Mouse (Mus musculus) frontal cortex, adult 2 months (tissue): Measurements from ENCODE around the gene Bex6. TPM values are rescaled to one million over a fixed set of nuclear protein-coding genes. Genes with fewer than 3 reads are reported as not detected.

Experiments used
- DNase-seq, 2 experiments: peaks; one replicate each; pipeline ENCODE4 v3.0.0; 2022; ENCODE audit warnings: low spot score in 1 of 2; ENCODE audit errors: extremely low spot score in 1 of 2
- polyA plus RNA-seq: library from polyadenylated mRNA; depleted of rRNA; stranded (reverse); fragments of >200 nt; gene quantifications from 2 replicates; pipeline ENCODE4 v1.2.3, GENCODE M21; 2012; rRNA removed

Gene Bex6
- not detected in 2 replicates for polyA plus RNA-seq

DNA sequence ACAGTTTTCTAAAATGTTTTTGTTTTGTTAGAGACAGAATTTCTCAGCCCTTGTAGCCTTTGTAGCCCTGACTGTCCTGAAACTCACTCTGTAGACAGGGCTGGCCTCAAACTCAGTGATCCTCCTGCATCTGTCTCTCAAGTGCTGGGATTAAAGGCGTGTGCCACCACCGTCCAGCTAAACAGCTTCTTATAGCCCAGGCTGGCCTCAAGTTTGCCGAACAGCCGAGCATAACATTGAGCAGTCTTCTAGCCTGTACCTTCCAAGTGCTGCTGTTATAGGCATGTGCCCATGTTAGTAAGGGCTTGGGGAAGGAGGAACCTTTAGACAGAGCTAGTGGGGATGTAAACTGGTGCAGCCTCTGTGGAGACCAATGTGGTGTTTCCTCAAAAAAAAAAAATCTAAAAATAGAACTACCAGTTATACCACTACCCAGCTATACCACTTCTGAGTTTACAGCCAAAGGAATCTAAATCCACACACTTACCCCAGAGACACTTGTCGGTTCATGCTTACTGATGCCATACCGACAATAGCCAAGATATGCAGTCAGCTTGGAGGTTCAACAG lies at the start of gene Bex6:
Bex6 (plus strand) TSS at position 491 of the 569 bp plus-strand sequence.
- DNase-seq: no peak

DNA sequence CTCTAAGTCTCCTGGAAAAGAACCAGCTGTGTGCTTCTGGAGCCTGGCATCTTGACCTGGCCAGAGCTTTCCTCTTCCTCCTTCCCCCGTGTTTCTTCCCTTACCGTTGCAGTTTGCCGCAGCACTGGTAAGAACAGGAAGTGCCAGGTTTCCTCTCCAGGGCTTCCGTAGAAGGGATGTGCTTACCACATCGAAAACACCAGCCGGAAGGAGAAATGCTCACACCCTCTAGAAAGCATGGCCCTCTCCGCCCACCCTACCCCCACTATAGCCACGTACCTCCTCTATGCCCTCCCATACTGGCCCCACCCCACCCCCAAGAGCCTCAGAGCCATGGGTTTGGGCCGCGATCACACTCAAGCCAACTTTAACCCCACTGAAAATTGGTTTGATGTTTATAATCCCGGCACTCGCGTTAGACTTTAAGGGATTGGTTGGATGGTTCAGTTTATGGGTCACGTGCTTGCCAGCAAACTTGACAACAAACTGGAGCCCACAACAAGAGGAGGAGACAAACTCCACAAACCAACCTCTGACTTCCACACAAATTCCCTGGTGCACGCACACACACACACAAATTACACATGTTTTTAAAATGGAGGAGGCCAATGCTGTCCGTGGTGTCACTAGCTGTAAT lies 49.3 kb upstream of the Bex6 start:
- no peak for DNase-seq

DNA sequence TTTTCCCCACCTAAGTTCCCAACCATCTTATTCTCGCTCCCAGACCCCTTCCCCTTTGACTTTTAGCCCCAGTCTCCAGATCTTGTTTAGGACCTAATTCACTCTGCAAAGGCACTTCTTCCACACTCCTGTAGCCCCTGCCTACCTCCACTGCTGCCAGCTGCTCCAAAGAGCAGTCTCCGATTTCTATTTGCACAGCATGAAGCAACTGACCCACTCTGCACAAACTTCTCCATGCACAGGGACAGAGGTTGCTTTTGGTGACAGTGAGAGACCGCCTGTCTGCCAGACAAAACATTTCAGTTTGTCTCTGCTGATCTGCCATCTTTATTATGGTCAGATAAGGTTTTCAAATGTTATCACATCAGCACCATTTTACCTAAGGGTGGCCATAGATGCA lies 46.5 kb upstream of the Bex6 start:
- DNase-seq: no peak

DNA sequence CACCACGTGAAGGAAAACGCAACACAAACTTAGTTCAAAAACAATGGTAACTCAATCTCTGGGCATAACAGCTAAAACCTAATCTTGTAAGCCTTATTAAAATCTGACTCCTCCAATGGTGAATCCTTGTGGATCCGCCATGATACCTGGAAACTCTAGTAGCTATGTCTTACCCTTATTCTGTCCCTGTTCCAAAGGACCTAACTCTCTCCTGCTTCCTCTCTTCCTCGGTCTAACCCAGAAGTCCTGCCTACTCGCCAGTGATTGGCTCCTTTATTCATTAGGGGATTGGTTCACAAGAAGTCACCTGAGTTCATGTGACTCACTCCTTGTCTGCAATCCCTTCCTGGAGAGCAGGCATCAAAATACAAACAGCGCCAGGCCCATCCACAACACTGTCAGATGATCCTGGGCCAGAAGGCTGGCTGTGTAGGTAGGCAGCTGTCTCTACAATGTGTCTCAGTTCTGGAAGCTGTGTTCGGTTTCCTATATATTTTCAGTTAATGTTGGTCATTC lies 43.7 kb upstream of the Bex6 start:
- no peak for DNase-seq

DNA sequence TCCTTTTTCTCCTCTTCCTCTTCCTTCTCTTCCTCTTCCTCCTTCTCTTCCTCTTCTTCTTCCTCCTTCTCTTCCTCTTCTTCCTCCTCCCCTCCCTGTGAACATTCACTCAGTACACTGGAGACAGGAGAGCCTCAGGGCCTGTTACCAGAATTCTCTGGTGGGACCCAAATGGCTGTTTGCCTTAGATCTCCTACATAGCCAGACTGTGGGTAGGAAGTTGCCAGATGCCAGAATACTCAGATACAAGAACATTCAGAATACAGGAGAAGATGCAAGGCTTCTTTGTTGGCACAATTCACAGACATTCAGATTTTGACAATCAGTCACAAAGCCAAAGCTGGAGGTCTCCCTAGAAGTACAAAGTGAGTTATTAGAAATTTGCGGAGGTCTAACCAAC lies 40.7 kb upstream of the Bex6 start:
- peak; percentile 49 to 51 for DNase-seq

GRCm38 (mm10) chr16:32143766-32144165 lies 35.9 kb upstream of the Bex6 start:
- DNase-seq: no peak

GRCm38 (mm10) chr16:32144592-32144991 lies 35.0 kb upstream of the Bex6 start:
- DNase-seq: no peak

DNA sequence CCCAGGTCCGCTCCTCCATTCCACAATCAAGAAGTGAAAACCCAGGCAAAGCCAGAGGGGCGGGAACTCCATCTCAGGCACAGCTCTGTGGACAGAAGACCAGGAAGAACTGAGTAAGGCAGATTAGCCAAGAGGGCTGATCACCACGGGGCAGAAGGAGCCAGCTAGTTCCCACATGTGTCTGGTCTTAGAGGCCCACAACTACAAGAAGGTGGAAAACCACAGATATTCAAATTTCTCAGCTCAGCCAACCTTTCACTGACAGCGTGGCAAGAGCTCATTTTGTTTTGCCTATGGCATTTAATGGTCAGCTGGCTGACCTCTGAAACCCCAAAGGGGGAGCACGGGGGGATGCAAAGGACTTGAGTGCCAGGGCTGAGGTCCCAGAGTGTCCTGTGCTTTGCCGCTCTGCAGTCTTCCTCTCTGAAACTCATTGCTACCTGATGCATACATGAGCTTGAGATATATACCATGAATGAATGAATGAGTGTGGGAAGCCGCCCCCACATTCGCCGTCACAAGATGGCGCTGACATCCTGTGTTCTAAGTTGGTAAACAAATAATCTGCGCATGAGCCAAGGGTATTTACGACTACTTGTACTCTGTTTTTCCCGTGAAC lies 31.9 kb upstream of the Bex6 start:
- no peak for DNase-seq

DNA sequence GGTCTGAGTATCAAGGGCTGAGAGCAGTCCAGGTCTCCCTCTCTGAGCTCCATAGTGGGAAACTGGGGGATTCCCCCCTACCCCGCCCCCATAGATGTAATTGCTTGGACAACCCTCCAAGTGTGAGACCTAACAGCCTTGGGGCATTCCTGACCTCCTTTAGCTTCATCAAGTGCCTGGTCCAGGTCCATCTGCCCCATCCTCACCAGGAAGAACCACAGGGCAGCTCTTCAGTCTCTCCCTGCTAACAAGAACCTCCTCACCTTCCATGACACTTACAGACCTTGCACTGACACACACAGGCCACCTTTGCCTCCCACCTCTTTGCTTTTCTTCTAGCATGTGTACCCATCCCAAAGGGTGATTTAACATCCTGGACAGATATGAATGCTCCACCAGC lies 25.6 kb upstream of the Bex6 start:
- DNase-seq: no peak

DNA sequence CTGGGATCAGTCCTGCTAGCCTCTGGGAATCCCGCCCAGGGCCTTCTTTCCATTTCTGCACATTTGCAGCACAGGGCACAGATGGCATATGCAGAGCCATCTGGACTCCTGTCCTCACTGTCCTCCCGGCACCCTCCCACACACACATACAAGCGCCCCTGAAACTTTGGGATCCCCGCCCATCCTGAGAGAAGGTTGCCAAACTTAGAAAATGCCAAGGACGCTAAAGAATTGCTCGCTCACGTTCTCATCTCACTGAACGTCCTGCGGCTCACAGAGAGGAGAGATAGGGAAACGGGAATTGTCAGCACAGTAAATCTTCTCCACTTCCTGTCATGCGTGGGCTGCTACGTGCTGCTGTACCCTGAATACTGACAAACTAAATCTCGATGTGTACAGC lies 25.2 kb upstream of the Bex6 start:
- peak; percentile 75 to 87 for DNase-seq

- no peak for DNase-seq
These were observed 22.9 kb upstream of the Bex6 start for GRCm38 (mm10) chr16:32156719-32157118.

DNA sequence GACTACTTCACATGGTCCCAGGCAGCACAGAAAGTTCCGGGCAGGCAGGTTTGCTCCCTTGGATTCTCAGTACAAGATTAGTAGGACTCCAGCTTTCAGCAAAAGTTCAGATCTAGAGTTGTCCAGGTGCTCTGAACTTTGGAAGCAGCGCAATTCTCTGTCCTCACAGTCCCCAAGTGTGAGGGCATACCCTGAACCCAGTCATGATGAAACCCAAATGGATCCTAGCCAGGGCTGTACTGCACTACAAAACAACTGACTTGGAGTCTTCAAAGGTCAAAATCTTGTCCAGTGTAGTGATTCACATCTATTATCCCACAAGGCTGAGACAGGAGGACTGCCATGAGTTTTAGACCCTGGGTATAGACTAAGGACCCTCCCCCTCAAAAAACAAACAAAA lies 22.3 kb upstream of the Bex6 start:
- DNase-seq: no peak

DNA sequence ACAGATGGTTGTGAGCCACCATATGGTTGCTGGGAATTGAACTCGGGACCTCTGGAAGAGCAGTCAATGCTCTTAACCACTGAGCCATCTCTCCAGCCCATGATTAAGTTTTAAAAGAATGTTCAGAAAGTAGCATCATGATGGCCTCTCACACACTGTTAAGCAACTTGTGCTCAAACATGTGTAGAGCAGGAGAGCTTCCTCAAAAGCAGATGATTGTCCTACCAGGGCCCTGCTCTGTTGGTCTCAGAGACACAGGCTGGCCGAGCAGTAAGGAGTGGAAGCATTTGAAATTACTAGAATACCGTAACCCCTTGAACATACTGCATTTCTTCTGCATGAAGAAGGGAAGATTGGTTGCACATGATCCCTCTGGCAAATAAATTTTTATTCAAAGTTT lies 20.7 kb upstream of the Bex6 start:
- DNase-seq: no peak

DNA sequence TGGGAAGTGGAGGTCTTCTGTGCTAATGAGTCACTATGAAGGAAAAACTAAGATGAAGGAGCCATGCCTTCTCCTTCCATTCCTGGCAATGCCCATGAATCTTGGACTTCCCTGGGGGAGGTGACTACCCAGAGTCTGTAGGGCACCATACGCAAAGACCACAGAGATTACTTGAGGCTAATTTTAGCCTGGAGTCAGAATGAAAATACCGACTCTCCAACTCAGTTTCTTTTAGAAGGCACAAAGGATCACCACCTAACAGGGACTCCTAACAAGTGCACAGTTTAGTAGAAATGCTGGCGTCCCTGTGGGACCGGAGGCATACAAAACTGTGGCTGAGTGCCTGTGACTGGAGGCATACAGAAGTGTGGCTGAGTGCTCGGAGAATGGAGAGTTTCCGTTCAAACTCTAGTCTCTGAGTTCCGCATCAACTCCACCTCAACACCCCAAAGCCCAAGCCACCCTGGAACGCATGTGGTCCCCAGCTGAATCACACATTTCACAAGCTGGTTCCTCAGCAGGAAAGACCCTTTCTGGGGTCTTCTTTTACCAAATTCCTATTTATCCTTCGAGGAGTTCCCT lies 18.8 kb upstream of the Bex6 start:
- DNase-seq: no peak

- no peak for DNase-seq
These were observed 16.2 kb upstream of the Bex6 start for GRCm38 (mm10) chr16:32163392-32163791.

GRCm38 (mm10) chr16:32163891-32164290 lies 15.7 kb upstream of the Bex6 start:
- no peak for DNase-seq

DNA sequence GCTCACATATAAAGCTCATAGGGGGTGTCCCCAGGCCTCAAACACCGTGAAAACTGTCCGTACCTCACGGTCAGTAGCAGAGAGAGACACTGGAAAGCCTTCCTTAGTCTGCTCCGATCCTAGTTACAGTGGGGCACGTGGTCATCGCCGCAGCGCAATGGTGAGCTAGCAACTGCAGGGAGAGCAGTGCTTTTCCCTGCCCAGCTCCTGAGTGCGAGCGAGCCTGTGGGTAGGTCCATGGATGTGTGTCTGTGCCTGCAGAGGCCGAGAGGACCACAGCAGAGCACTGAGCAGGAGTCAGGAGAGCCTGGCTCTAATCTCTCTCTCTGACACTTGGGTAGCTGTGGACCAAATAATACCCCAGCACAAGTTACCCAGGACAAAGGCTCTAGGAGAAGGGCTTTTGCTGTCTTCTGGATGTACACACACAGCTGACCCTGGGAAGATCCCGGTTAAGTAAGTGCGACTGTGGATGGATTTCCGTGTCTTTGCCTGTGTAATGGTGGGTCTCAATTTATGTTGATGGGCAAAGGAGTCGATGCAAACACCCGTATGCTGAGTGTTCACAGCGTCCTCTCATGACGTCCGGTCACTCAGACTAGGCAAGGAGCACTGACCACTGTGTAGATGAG lies 15.1 kb upstream of the Bex6 start:
- no peak for DNase-seq

DNA sequence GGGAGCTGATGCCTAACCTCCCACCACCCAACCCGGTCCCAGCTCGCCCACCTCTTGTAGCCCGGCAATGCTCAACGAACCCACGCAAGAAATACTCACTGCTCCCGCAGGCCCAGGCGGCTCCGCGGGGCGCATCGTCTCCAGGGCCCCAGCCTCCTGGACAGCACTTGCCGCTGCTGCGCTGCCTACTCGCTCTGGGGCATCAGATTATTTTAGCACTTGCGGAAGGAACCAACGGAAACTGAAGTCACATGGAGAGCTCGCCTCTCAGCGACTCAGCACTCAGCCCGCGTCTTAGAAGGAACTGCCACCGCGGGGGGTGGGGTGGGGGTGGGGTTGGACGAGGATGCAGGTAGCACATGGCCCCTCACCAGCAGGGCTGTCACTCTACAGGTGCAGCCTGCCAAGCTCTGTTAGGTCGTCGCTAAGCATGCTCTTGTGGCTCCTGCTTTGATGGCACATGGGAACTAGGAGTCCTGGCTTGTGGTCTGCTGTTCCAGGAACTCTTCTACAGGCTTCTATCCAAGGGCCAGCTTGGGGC lies 14.3 kb upstream of the Bex6 start, which contains the start of gene Nrros:
Nrros (minus strand) TSS at position 314 of the 541 bp plus-strand sequence.
- DNase-seq: peak in 1 of 2 experiments; percentile 71

DNA sequence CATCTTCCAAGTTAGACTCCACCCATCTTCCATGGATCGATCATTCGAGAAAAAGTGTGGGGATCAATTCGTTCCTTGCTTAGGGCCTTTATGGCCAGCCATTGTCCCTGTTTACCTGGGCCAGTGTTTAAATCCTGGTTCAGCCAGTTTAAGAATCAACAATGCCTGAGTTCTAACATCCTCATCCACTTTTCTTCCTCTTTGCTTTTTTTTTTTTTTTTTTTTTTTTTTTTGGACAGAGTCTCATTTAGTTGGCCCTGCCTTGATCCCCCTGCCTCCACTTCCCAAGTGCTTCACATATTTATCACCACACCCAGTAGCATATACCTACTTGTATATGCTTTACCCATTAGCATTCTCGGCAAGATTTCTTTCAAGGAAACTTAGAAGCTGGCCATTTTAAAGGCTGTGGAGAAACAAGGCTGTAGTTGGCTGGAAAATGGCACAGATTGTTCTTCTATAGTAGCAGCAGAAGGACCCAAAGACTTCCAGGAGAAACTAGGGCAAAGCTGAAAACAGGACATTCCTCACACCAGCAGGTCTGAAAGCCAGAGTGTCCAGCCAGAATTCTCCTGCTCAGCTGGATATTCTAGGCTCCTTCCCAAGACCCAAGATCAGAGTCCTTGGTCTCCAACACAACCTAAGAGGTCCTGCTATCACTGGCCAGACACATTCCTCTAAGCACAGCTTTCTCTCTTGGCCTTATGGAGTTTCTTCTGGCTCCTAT lies 11.6 kb upstream of the Bex6 start:
- DNase-seq: peak in 1 of 2 experiments; percentile 45
